Mouse (Mus musculus) Muller cell, postnatal 12 days (primary cell): ENCODE data around the gene Myh13.

Experiments used
- DNase-seq: peaks from one replicate; pipeline ENCODE4 v3.0.0-alpha.2; 2015; ENCODE audit errors: inconsistent ontology term

Gene Myh13

GRCm38 (mm10) chr11:67386815-67387415, 65.5 kb downstream of the Myh13 start:
- peak; percentile 58 for DNase-seq

GRCm38 (mm10) chr11:67390679-67391384, 69.4 kb downstream of the Myh13 start:
- DNase-seq: peak; percentile 36

- no peak for DNase-seq
Observed at GRCm38 (mm10) chr11:67392369-67392768, 70.9 kb downstream of the Myh13 start.

GRCm38 (mm10) chr11:67400956-67401355, 79.5 kb downstream of the Myh13 start:
- DNase-seq: no peak

GRCm38 (mm10) chr11:67414346-67414940, 93.0 kb downstream of the Myh13 start:
- no peak for DNase-seq
